Mouse (Mus musculus) CD4-positive, CD25-positive, alpha-beta regulatory T cell, adult 2 months (primary cell): ENCODE measurements around the gene Mrps14.
A peak's percentile ranks its signal among the peaks of the same experiment; 100 is the strongest.

ENCODE experiments used
- DNase-seq: peaks from one replicate; pipeline ENCODE4 v3.0.0-alpha.2; 2012; ENCODE audit warnings: low read depth, low spot score

Gene Mrps14

DNA sequence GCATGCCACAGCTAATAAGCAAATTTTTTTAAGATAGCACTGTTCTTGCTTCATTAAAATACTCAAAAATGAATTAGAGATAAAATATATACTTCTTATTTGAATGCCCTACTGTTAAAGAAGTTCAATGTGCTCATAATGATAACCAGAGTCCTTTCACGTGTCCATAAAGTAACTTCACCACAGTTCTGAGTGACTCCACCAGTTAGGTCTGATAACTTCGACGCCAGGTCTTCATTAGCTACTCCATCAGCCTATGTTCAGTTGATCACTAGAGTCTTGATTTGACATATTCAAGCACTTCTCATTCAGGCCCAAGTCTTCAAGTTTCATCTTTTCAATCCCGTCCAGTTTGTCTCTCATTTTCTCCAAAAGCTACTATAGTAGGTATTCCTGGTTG is 32.2 kb downstream of the Mrps14 start:
- no peak for DNase-seq

DNA sequence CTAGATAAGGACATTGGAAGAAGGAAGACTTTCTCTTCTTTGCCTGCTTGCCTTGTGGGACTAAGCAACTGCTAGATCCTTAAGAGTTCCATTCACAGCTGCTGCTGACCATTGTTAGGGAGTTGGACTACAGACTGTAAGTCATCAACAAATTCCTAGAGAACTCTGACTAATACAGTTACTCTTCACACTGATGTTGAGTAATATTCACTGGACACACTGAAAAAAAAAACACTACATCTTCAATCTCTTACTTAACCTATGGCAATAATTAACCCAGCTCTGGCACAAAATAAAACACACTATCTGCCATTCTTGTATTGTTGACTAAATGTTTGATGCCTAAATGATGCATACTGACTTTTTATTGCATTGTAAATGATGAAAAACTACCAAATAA is 32.8 kb downstream of the Mrps14 start:
- no peak for DNase-seq

DNA sequence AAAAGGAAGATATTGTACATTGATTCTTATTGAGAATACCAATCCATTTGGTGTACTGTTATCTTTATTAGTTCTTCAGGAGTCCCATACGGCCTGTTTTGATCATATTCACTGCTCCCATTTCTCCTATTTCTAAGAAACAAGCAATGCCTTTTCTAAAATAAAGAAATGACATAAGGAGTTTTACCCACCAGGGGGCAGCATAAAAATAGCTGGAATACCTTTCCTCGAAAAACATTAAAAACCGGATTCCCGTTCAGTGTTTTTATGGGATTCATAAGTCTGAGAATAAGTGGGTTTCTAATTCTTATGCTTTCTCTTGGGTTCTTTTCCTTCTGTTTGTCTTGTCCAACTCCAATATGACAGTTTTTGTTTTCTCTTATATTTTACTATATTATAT is 36.0 kb downstream of the Mrps14 start:
- DNase-seq = peak; percentile 46

DNA sequence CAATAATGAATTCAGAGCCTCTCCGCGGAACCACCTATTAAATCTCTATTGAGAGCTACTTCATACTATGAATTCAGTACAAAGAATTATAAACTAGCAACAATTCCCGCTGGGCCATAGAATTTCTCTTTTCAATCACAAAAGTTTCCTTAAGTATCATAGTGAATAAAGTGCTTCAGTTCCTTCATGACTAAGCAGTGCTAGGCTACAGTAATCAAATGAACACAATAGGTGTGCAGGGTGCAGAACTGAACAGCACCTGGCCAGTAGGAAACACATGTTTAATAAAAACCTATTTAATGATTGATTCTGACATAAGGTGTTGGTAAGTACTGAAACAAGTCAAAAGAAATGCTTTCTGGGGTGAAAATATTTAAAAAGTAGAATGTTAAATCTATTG is 37.1 kb downstream of the Mrps14 start:
- DNase-seq = no peak

DNA sequence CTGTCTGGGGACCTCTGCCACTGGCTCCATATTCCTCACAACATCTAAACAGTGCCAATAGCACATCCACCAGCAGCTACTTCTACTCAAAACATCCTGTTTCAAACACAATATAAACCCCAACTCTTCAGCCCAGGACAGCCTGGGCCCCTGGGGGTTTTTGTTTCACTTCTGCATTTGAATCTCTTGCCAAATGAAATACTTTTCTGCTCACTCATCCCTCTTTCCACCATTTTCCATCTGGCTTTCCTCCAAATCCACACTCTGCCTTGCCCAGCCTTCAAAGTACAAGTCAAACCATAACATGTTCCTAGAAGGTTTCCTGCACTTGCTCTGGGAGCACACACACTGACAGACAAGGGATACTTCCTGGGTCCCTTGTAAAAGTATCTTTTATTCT is 38.9 kb downstream of the Mrps14 start:
- no peak for DNase-seq

DNA sequence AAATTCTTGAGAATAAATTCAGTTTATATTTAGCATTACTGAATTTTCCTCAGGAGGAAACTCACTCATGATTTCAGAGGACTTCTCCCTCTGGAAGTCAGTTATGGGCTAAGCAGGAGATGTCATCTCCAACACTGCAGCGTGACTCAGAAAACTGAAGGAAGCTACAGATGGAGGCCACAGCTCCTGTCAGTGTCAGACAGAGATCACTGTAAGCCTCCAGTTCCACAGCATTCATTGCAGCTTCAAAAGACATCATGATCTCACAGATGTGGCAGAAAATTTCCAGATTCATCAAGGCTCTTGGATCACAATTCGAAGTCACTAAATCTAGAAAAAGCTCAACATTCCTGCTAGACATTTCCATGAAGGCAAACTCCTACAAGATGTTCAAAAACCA is 43.0 kb downstream of the Mrps14 start:
- no peak for DNase-seq

DNA sequence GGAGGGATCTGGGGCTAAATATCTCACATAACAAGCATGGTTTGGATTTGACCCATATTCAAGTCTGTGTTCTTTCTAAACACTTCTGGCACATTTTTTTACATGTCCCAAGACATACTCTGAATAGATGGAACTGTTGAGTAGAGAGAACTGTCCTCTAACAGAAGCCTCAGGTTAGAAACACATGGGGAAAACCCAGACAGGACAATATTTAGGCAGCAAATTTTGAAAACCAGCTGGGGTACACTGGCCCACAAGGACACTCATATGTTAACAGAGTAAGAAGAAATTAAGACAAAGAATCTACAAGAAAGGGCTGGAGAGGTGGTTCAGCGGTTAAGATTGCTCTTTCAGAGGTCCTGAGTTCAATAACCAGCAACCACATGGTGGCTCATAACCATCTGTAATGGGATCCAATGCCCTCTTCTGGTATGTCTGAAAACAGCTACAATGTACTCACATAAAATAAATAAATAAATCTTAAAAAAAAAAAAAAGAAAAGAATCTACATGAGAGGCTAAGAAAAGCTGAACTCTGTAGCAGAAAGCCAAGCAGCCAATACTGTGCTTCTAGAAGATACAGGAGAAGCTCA is 43.9 kb downstream of the Mrps14 start:
- no peak for DNase-seq

DNA sequence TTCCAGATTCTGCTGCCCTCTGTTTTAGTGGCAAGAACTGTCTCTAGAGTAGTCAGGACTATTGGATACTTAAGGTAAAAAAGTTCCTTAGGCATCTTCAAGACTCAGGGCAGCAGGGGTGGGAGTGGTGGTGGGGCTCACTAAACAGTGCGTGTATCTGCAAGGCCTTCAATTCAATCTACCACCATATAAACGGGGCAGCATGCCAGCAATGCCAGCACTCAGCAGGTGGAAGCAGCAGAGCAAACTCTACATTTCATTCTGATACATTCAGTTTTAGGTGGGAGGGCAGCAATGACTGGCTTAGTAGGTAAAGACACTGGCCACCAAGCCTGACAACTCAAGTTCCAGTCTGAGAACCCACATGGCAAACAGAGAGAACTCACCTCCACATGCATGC is 45.1 kb downstream of the Mrps14 start:
- no peak for DNase-seq

DNA sequence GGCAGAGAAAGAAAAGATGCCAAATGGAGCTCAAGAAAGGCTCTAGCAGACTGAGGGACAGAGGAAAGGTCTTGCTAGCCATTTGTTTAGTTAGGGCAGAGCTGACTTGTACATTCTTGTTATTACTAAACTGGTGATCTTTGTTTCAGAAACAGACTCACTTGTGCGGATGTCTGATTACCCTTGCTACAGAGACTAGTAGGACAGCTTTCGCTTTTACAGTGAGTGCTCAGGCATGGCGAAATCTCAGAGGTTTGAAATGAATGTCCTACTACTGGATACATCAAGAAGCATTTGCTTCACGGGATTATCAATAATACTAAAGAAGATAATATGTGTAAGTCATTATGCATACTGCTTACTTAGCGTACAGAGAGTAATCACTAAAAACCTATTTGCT is 49.7 kb downstream of the Mrps14 start:
- peak; percentile 41 for DNase-seq

DNA sequence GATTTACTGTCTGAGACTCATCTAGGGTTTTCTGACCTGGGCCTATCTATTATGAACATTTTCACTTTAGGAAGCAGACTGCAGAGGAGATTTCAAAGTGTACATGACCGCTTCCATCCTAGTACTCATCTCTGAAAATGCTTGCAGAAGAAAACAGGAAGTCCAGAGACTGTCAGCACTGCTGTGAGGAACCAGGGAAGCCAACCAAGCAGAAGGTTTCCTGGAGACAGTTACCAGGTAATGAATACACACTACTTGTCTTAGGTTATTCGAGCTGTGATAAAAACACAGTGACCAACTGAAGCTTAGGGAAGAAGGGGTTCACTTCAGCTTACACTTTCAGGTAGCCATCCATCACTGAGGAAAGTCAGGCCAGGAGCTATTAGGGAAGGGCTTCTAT is 50.9 kb downstream of the Mrps14 start:
- DNase-seq = peak; percentile 54

DNA sequence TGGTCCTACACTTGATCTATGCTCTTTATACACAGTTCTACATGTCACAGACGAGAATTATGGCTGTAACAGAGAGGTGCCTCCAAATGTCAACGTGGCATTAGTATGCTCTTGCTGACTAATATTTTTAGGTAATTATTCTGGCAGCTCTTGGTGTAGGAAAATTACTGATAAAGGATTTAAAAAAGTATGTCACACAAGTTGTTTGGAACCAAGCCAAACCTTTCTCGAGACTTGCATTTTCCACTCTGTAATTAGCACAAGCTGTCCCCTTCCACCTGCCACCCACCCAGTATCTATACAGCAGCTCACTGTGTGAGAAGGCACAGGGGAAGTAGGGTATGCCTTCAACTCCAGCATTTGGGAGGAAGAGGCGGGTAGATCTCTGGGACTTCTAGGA is 51.8 kb downstream of the Mrps14 start:
- DNase-seq = peak; percentile 68

DNA sequence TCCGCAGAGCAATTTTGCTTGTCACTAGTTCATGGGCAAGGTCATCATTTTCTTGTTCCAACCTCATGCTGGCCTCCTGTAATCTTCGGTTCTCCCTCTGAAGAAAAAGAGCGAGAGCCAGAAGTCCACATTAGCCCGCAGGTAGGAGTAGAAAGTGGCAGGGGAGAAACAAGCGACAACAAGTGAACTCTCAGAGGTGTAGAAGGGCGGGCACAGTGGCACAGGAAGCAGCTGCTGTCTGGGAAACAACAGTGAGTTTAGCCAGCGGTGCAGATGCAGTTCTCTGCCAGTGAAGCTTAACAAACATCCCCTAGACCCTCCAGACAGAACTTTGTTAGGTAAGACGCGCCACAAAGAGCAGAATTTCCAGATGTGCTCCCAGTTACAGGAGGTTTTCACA is 52.5 kb downstream of the Mrps14 start:
- peak; percentile 68 for DNase-seq

DNA sequence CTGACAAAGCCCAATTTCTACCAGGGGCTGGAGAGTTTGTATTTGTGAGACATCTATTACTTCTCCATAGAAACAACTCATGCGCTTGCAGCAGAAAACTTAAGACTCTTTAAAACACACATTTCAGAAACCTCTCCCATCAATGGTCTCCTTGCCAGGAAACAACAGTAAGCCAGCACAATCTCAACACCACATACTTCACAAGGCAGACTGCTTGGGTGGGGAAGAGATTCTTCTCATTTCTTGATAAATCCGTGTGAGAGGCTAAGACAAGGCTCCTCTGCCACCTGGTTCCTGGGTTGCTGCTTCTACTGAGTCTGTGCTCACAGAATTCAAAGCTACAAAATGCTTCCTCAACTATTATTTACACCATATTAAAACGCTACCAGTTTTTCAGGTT is 54.8 kb downstream of the Mrps14 start:
- no peak for DNase-seq

DNA sequence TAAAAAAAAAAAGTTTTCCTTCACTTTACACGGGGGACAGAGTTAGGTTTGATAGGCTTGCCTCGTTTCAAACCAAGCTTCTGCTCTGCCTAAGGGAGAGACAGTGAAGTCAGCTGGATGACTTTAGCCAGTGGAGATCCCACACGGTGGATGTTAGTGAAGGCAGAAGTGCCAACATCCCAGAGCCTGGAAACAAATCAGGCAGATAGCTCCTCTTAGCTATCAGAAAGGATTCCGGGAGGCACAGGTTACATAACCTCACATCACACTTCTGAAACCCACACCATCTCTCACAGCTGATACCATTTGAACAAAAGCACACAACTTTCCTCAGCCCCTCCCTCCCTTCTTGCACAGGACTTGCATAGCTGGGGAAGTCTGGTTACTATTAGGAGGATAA is 55.8 kb downstream of the Mrps14 start:
- no peak for DNase-seq

DNA sequence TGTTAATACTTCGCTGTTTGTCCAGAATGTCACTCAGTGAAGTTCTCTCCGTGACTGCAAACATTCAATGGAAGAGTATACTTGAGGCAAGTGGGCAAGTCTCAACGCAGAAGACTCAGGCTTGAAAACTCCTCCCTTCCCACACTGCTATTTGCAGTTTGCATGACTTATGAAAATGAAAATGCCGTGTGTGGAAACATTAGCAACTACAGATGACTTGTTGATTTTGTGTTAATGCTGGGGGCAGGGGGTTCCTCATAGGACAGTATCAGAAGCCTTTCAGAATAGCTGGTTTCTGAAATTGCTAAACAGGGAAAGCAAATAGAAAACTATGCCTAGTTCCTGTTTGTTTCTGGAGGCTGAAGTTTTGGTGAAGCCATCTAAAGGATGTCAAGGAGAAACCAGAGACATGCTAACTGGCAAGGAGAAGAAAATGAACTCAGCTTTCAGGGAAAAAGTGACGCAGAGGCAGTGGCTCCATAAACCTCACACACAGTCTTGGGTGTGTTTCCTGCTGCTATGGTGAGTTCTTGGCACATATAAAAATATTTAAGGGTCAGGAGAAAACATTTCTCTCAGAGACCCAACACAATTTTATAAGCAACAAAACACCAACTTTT is 56.5 kb downstream of the Mrps14 start:
- no peak for DNase-seq
